Mouse (Mus musculus): Measurements from ENCODE around the gene Fam178b.

DNA sequence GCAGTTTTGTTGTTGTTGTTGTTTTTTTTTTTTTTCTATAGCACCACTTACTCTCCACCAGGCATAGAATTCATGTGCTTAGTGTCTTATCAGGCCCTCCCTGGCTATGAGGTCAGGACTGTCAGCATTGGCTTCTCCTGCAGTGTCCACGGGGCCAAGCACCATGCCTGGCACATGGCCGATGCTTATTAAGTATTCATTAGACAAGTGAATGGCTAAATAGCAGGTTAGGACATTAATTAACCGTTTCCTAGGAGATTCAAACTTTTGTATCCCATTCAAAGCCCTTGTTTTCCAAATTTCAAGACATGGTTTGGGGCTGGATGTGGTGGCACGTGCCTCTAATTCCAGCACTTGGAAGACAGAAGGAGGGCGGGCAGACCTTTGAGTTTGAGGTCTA lies 101.7 kb downstream of the Fam178b start:
- TF ChIP-seq CTCF (IDR thresholded peaks at IDR 0.05; ENCODE audit: low read depth, low read length): no peak
- no peak for TF ChIP-seq POLR2A (IDR thresholded peaks at IDR 0.05; ENCODE audit: insufficient read depth, low read length)
